Mouse (Mus musculus) hindbrain, embryonic 13.5 days (tissue): ENCODE results near the gene Gm9972. TPM values are rescaled to one million over a fixed set of nuclear protein-coding genes. Genes with fewer than 3 reads are reported as not detected.
A peak's percentile ranks its signal among the peaks of the same experiment; 100 is the strongest.

ENCODE experiments used
- ATAC-seq: fragments of 200-750 bp; cut with Nextera tagmentation; 2 replicates; pipeline ENCODE4 v1.8.0; 2017; ENCODE audit warnings: moderate TSS enrichment; ENCODE audit not compliant: low FRiP score
- H3K27ac ChIP-seq: fragments of 300-500 bp; sonication (generic); 2 replicates; pipeline ENCODE4 v1.5.1; 2015; ENCODE audit warnings: inconsistent platforms, mild to moderate bottlenecking, moderate library complexity
- H3K27me3 ChIP-seq: fragments of 300-500 bp; sonication (generic); 2 replicates; pipeline ENCODE4 v1.6.1; 2015; ENCODE audit warnings: mild to moderate bottlenecking, inconsistent platforms
- H3K36me3 ChIP-seq: fragments of 300-500 bp; sonication (generic); 2 replicates; pipeline ENCODE4 v1.6.1; 2015; ENCODE audit warnings: mild to moderate bottlenecking, inconsistent platforms
- H3K4me1 ChIP-seq: fragments of 300-500 bp; sonication (generic); replicated peaks from 2 replicates; pipeline ENCODE4 v1.6.1; 2015; ENCODE audit warnings: inconsistent platforms
- H3K4me2 ChIP-seq: fragments of 300-500 bp; sonication (generic); 2 replicates; pipeline ENCODE4 v1.6.1; 2015; ENCODE audit warnings: inconsistent platforms, mild to moderate bottlenecking, moderate library complexity
- H3K4me3 ChIP-seq: fragments of 300-500 bp; sonication (generic); 2 replicates; pipeline ENCODE4 v1.5.1; 2015; ENCODE audit warnings: mild to moderate bottlenecking, inconsistent platforms
- H3K9ac ChIP-seq: fragments of 300-500 bp; sonication (generic); 2 replicates; pipeline ENCODE4 v1.6.1; 2015; ENCODE audit warnings: mild to moderate bottlenecking, inconsistent platforms
- H3K9me3 ChIP-seq: fragments of 300-500 bp; sonication (generic); 2 replicates; pipeline ENCODE4 v1.6.1; 2016; ENCODE audit warnings: inconsistent platforms
- WGBS: fragments of 180-500 bp; shearing (Covaris S2); methylation state at CpG from one replicate; pipeline ENCODE4 v1.1.7; 2015; 5-methylcytosine and 5-hydroxymethylcytosine counted together
- polyA plus RNA-seq: library from polyadenylated mRNA; unstranded; fragments of >200 nt; fragmentation: Nextera tagmentation; extraction: Ambion mirVana; gene quantifications from 2 replicates; pipeline ENCODE4 v1.2.1, GENCODE M21; 2015

The Gm9972 gene
- polyA plus RNA-seq, 1 experiment from 2014 or later = 0.25 TPM

GRCm38 (mm10) chr11:43086309-43087050 is 50.9 kb downstream of the Gm9972 start:
- Histone ChIP-seq H3K4me1 (peaks cover 4% of the 10 kb centered on the region; the same call in 1 of the 2 replicates), H3K27ac (no peak overlapping the region), H3K36me3 (no peaks in the 10 kb centered on the region), H3K9ac (no peak overlapping the region), H3K9me3 (no peaks in the 10 kb centered on the region), H3K27me3 (no peaks in the 10 kb centered on the region), H3K4me2 (no peak overlapping the region), H3K4me3 (no peak overlapping the region)
- peak; percentile 80 for ATAC-seq
- WGBS = 74% methylated on average over 8 of the region's 8 CpGs

Other genes with a start within 250 kb of the Gm9972 start
- 0.52 and 0.60 TPM in 2 replicates for gene Atp10b, start 114.1 kb downstream of the Gm9972 start, polyA plus RNA-seq